In the genomic region with DNA sequence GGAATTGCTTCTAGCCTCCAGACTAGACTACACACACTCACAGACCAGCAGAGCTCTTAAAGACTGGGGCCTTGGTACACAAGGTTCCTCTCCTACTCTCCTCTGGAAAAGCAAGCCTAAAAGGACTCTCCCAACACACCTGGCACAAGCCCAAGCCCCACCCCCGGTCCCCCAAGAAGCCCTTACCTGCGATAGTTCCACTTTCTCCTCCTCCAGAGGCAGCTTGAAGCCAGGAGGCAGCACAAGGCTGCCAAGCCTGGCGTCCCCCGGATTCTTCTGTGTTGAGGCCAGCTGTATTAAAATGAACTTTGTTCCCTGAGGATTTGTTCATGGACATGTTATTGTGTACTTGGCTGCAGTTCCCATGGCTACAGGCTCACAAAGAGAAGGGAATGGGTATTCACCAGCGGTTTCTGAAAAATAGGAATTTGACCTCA, we compare ENCODE assay signal across 8 mouse cellular contexts. TPM values are rescaled to one million over a fixed set of nuclear protein-coding genes. Genes with fewer than 3 reads are reported as not detected.
DNase-seq lines count a peak whose midpoint lies in the region; ATAC-seq and TF ChIP-seq lines count a peak whose summit lies in the region.

A gene (minus strand): TSS at position 294 of the 437 bp plus-strand sequence.

- peak; percentile 41 for TF ChIP-seq CTCF in kidney, postnatal 0 days (IDR thresholded peaks at IDR 0.05; ENCODE audit: low read depth)
- TF ChIP-seq CTCF in lung, adult 2 months (IDR thresholded peaks at IDR 0.05; ENCODE audit: insufficient read depth, low read length) = no peak

- ATAC-seq in embryonic facial prominence, embryonic 14.5 days (ENCODE audit: low read depth) = peak; percentile 88
- ATAC-seq in heart, embryonic 14.5 days (ENCODE audit: insufficient number of reproducible peaks, insufficient read depth, low FRiP score, low read depth) = no peak
- peak; percentile 89 for ATAC-seq in kidney, postnatal 0 days (replicated peaks; ENCODE audit: low FRiP score, low read depth)

- WGBS in embryonic facial prominence, embryonic 14.5 days = 46% methylated on average over 5 of the region's 5 CpGs
- WGBS in heart, embryonic 14.5 days = 54% methylated on average over 5 of the region's 5 CpGs
- 34% methylated on average over 5 of the region's 5 CpGs for WGBS in kidney, postnatal 0 days
- 30% methylated on average over 5 of the region's 5 CpGs for WGBS in lung, adult 2 months

- no peak within 1 kb of the TSS for H3K4me2 ChIP-seq in embryonic facial prominence, embryonic 14.5 days (ENCODE audit: low read depth, low read length)
- H3K4me2 ChIP-seq in heart, embryonic 14.5 days (ENCODE audit: low read length) = no peak within 1 kb of the TSS
- peak within 1 kb of the TSS; percentile 30; the same call in 1 of the 2 replicates for H3K4me2 ChIP-seq in kidney, postnatal 0 days (ENCODE audit: low read length)

- no peaks in the 10 kb centered on the region for H3K27me3 ChIP-seq in embryonic facial prominence, embryonic 14.5 days (replicated peaks; ENCODE audit: control insufficient read depth, insufficient read depth, low read length)
- H3K27me3 ChIP-seq in heart, embryonic 14.5 days (ENCODE audit: control insufficient read depth, insufficient read depth, low read length) = no peaks in the 10 kb centered on the region
- no peaks in the 10 kb centered on the region for H3K27me3 ChIP-seq in kidney, postnatal 0 days (ENCODE audit: insufficient read depth, low read length)

- H3K9me3 ChIP-seq in embryonic facial prominence, embryonic 14.5 days (ENCODE audit: control insufficient read depth, low read length) = no peaks in the 10 kb centered on the region
- no peaks in the 10 kb centered on the region for H3K9me3 ChIP-seq in heart, embryonic 14.5 days (ENCODE audit: control insufficient read depth, low read length)
- no peaks in the 10 kb centered on the region for H3K9me3 ChIP-seq in kidney, postnatal 0 days (replicated peaks; ENCODE audit: low read length)

- H3K27ac ChIP-seq in embryonic facial prominence, embryonic 14.5 days (replicated peaks; ENCODE audit: low read depth, low read length) = no peak within 1 kb of the TSS
- peak within 1 kb of the TSS in 1 of 2 experiments; percentile 37; a peak in 1 of 4 replicates for H3K27ac ChIP-seq in heart, embryonic 14.5 days (replicated peaks in 1 of 2; ENCODE audit: control insufficient read depth in 1 of 2, insufficient read depth in 1 of 2, low read depth in 2 of 2, low read length in 2 of 2)
- H3K27ac ChIP-seq in kidney, postnatal 0 days = peak within 1 kb of the TSS; percentile 65

- no peaks in the 10 kb centered on the region for H3K36me3 ChIP-seq in embryonic facial prominence, embryonic 14.5 days (ENCODE audit: control insufficient read depth, insufficient read depth, low read length)
- H3K36me3 ChIP-seq in heart, embryonic 14.5 days (ENCODE audit: control insufficient read depth, insufficient read depth, low read length) = no peaks in the 10 kb centered on the region
- H3K36me3 ChIP-seq in kidney, postnatal 0 days (ENCODE audit: insufficient read depth, low read length) = no peaks in the 10 kb centered on the region

- TF ChIP-seq POLR2A in lung, adult 2 months (IDR thresholded peaks at IDR 0.05; ENCODE audit: borderline replicate concordance, extremely low read depth, low read depth, low read length) = no peak

- 0 out of 2 replicates have a peak, but pooled peaks cover 4% of the 10 kb centered on the region for H3K4me1 ChIP-seq in embryonic facial prominence, embryonic 14.5 days (ENCODE audit: control insufficient read depth, insufficient read depth, low read length)
- 0 out of 4 replicates have a peak, but pooled peaks cover 0 to 6% of the 10 kb centered on the region in 2 experiments for H3K4me1 ChIP-seq in heart, embryonic 14.5 days (ENCODE audit: control insufficient read depth in 2 of 2, insufficient read depth in 2 of 2, low read length in 2 of 2)
- 0 out of 2 replicates have a peak, but pooled peaks cover 6% of the 10 kb centered on the region for H3K4me1 ChIP-seq in kidney, postnatal 0 days (replicated peaks; ENCODE audit: insufficient read depth, low read length)
- no peaks in the 10 kb centered on the region; the same call in 1 of the 2 replicates for H3K4me1 ChIP-seq in lung, adult 2 months (ENCODE audit: control insufficient read depth, insufficient read depth, low read length)

- H3K9ac ChIP-seq in embryonic facial prominence, embryonic 14.5 days (ENCODE audit: low read depth, low read length) = peak within 1 kb of the TSS; percentile 37; the same call in 1 of the 2 replicates
- no peak within 1 kb of the TSS for H3K9ac ChIP-seq in heart, embryonic 14.5 days (ENCODE audit: low read length)
- 0 out of 2 replicates have a peak within 1 kb of the TSS, but pooled peaks have one; percentile 27 for H3K9ac ChIP-seq in kidney, postnatal 0 days (ENCODE audit: low read depth, low read length)

- DNase-seq in right cerebral cortex, postnatal 14 days = peak; percentile 32
- DNase-seq in right cerebral cortex, postnatal 36 days (ENCODE audit: low spot score in 2 of 2) = no peak
- peak; percentile 79 for DNase-seq in embryonic facial prominence, embryonic 14.5 days (ENCODE audit: low spot score)
- DNase-seq in kidney, postnatal 0 days (ENCODE audit: low spot score) = peak; percentile 88
- DNase-seq in lung, adult 2 months = peak; percentile 58
- DNase-seq in ovary, adult 18-20 months (ENCODE audit: low spot score) = peak; percentile 39
- DNase-seq in cerebellum, adult 11-12 months = no peak

- H3K4me3 ChIP-seq in embryonic facial prominence, embryonic 14.5 days (ENCODE audit: low read depth, low read length) = no peak within 1 kb of the TSS
- no peak within 1 kb of the TSS for H3K4me3 ChIP-seq in heart, embryonic 14.5 days (ENCODE audit: control insufficient read depth in 1 of 2, insufficient read depth in 1 of 2, low read depth in 1 of 2, low read length in 2 of 2)
- no peak within 1 kb of the TSS for H3K4me3 ChIP-seq in kidney, postnatal 0 days (replicated peaks; ENCODE audit: low read depth, low read length)
- H3K4me3 ChIP-seq in lung, adult 2 months (replicated peaks; ENCODE audit: extremely low read depth, low read depth, low read length) = no peak within 1 kb of the TSS

RNA-seq across cellular contexts. Expression of the gene that starts here (rescaled TPM):
- 30.2 and 33.2 TPM in 2 replicates for polyA plus RNA-seq in embryonic facial prominence, embryonic 14.5 days (2014; fragmentation: Nextera tagmentation; extraction: Ambion mirVana)
- polyA plus RNA-seq in heart, embryonic 14.5 days (2014; fragmentation: Nextera tagmentation; extraction: Ambion mirVana) = 21.6 and 22.7 TPM in 2 replicates
- polyA plus RNA-seq in kidney, postnatal 0 days (2015; fragmentation: Nextera tagmentation; extraction: Ambion mirVana) = 48.6 and 51.9 TPM in 2 replicates
- polyA plus RNA-seq in lung, adult 2 months (2012; rRNA removed) = 83.6 and 92.9 TPM in 2 replicates

Comparison
In these comparisons a context has a peak if more than half of its experiments do, and no peak if none do; other contexts are left out.
1. DNase-seq: peak in right cerebral cortex, postnatal 14 days (single experiment), embryonic facial prominence, embryonic 14.5 days (single experiment), kidney, postnatal 0 days (single experiment), lung, adult 2 months (single experiment) and ovary, adult 18-20 months (single experiment); none in right cerebral cortex, postnatal 36 days (0 of 2) and cerebellum, adult 11-12 months (single experiment).